Mouse (Mus musculus) stomach, embryonic 14.5 days (tissue): Measurements from ENCODE around the gene Myo3b. TPM values are rescaled to one million over a fixed set of nuclear protein-coding genes. Genes with fewer than 3 reads are reported as not detected.
"Not testable (repeated sequence)": the region's sequence is repeated elsewhere in the genome, so short reads cannot be mapped to it uniquely, and the experiment has no call there.

Experiments
- ATAC-seq: fragments of 200-750 bp; cut with Nextera tagmentation; 2 replicates; pipeline ENCODE4 v1.8.0; 2017; ENCODE audit warnings: low read depth, moderate TSS enrichment; ENCODE audit not compliant: insufficient number of reproducible peaks, insufficient read depth, low FRiP score
- H3K27ac ChIP-seq: fragments of 300-500 bp; sonication (generic); 2 replicates; pipeline ENCODE4 v1.5.1; 2014; ENCODE audit warnings: mild to moderate bottlenecking, low read length, moderate library complexity, mixed read lengths
- H3K27me3 ChIP-seq: fragments of 300-500 bp; sonication (generic); 2 replicates; pipeline ENCODE4 v1.6.1; 2014; ENCODE audit warnings: low read length, control low read depth, mixed read lengths; ENCODE audit not compliant: control insufficient read depth, insufficient read depth
- H3K36me3 ChIP-seq: fragments of 300-500 bp; sonication (generic); 2 replicates; pipeline ENCODE4 v1.6.1; 2014; ENCODE audit warnings: mild to moderate bottlenecking, control low read depth, low read length, moderate library complexity, mixed read lengths; ENCODE audit not compliant: control insufficient read depth, insufficient read depth
- H3K4me1 ChIP-seq: fragments of 300-500 bp; sonication (generic); 2 replicates; pipeline ENCODE4 v1.6.1; 2014; ENCODE audit warnings: low read length, control low read depth, mixed read lengths; ENCODE audit not compliant: control insufficient read depth, insufficient read depth
- H3K4me2 ChIP-seq: fragments of 300-500 bp; sonication (generic); replicated peaks from 2 replicates; pipeline ENCODE4 v1.6.1; 2014; ENCODE audit warnings: low read depth, low read length, control low read depth
- H3K4me3 ChIP-seq: fragments of 300-500 bp; sonication (generic); 2 replicates; pipeline ENCODE4 v1.5.1; 2014; ENCODE audit warnings: low read depth, low read length, control low read depth
- H3K9ac ChIP-seq: fragments of 300-500 bp; sonication (generic); replicated peaks from 2 replicates; pipeline ENCODE4 v1.6.1; 2014; ENCODE audit warnings: low read depth, mild to moderate bottlenecking, control low read depth, low read length, moderate library complexity, mixed read lengths
- H3K9me3 ChIP-seq: fragments of 300-500 bp; sonication (generic); 2 replicates; pipeline ENCODE4 v1.6.1; 2016; ENCODE audit warnings: low read depth, low read length, control low read depth; ENCODE audit not compliant: control insufficient read depth
- whole genome bisulfite sequencing: fragments of 180-500 bp; shearing (Covaris S2); extraction: QIAGEN DNeasy Blood & Tissue Kit; methylation state at CpG from one replicate; pipeline ENCODE4 v1.1.7; 2014; 5-methylcytosine and 5-hydroxymethylcytosine counted together
- polyA plus RNA-seq: library from polyadenylated mRNA; unstranded; fragments of >200 nt; fragmentation: Nextera tagmentation; extraction: Ambion mirVana; gene quantifications from 2 replicates; pipeline ENCODE4 v1.2.1, GENCODE M21; 2014

Gene Myo3b
- polyA plus RNA-seq, 1 experiment from 2014 or later = 0.43 TPM

- Histone ChIP-seq H3K27me3 (no peaks in the 10 kb centered on the region), H3K9me3 (no peaks in the 10 kb centered on the region), H3K27ac (no peak overlapping the region), H3K4me3 (no peak overlapping the region), H3K4me2 (no peak overlapping the region), H3K36me3 (no peaks in the 10 kb centered on the region), H3K4me1 (no peaks in the 10 kb centered on the region), H3K9ac (no peak overlapping the region)
- no peak for ATAC-seq
- WGBS = 83% methylated on average over 22 of the region's 22 CpGs
Observed at GRCm38 (mm10) chr2:70210427-70211332, 171.8 kb downstream of the Myo3b start.

DNA sequence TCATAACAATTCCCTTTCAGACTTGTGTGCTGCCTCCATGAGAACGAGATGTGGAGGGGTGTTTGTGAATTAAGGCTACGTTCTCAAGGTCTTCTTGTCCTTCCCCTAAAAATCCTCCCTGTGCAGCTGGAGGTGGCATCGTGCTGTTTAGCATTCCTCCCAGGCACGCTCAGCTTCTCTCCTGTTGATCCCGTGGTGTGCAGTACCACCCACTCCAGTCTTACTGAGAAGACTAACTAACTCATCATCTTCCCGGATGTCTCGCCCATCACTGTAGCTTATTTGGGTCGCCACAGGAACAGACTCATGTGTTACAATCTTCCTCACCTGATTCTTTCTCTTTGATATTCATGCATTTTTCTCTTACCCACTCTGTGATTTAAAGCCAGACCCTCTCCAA lies 175.5 kb downstream of the Myo3b start:
- ATAC-seq = no peak
- WGBS = 70% methylated on average over 8 of the region's 8 CpGs
- H3K27me3 ChIP-seq = no peaks in the 10 kb centered on the region
- H3K4me2 ChIP-seq = no peak overlapping the region
- H3K36me3 ChIP-seq = no peaks in the 10 kb centered on the region
- no peaks in the 10 kb centered on the region for H3K9me3 ChIP-seq
- H3K4me1 ChIP-seq = no peaks in the 10 kb centered on the region
- H3K27ac ChIP-seq = no peak overlapping the region
- no peak overlapping the region for H3K9ac ChIP-seq
- no peak overlapping the region for H3K4me3 ChIP-seq

DNA sequence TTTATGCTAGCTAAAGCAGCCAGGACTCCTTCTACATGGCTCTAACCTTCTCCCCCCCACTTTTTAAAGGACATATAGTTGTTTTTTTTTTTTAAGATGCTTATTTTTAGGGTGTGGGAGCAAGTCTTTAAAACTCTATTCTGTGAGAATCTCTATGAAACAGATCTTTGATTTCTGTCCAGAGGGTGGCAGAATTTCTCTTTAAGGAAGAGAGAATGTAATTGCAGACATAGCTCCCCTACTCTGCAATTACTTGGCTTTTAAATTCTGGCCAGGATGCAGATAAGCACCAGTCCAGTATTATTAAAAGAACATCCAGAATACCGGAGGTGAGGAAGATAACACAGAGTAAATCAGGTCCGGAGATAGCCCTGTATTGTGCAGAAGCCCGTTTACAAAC lies 178.9 kb downstream of the Myo3b start:
- Histone ChIP-seq H3K4me2 (no peak overlapping the region), H3K4me1 (no peaks in the 10 kb centered on the region), H3K4me3 (no peak overlapping the region), H3K27ac (no peak overlapping the region), H3K27me3 (no peaks in the 10 kb centered on the region), H3K36me3 (no peaks in the 10 kb centered on the region), H3K9me3 (no peaks in the 10 kb centered on the region), H3K9ac (no peak overlapping the region)
- no peak for ATAC-seq
- 84% methylated on average over 3 of the region's 3 CpGs for WGBS

- 68% methylated on average over 8 of the region's 8 CpGs for WGBS
- Histone ChIP-seq H3K9ac (no peak overlapping the region), H3K4me2 (no peak overlapping the region), H3K36me3 (no peaks in the 10 kb centered on the region), H3K9me3 (no peaks in the 10 kb centered on the region), H3K4me1 (no peaks in the 10 kb centered on the region), H3K27me3 (no peaks in the 10 kb centered on the region), H3K4me3 (no peak overlapping the region), H3K27ac (no peak overlapping the region)
- no peak for ATAC-seq
Observed at GRCm38 (mm10) chr2:70218469-70218868, 179.5 kb downstream of the Myo3b start.

DNA sequence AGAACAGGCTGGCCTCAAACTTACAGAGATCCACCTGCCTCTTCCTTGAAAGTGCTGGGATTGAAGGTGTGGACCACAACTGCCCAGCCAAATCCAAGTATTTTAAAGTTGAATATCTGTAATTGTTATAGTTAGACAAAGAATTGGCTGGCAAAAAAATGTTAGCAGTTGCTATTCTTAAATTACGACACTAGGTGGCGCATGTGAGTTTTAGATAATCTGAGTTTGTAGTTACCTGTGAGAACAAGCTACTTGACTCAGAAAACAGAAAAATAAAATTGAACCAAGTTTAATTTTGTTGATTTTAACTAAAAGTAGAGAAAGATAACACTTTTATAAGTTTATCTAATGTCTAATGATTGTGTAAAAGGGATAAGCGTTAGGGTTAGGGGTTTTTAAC lies 187.8 kb downstream of the Myo3b start:
- no peaks in the 10 kb centered on the region for H3K27me3 ChIP-seq
- no peak overlapping the region for H3K27ac ChIP-seq
- H3K4me3 ChIP-seq = no peak overlapping the region
- no peaks in the 10 kb centered on the region for H3K9me3 ChIP-seq
- no peaks in the 10 kb centered on the region for H3K36me3 ChIP-seq
- 9% methylated on average over 3 of the region's 3 CpGs for WGBS
- H3K4me2 ChIP-seq = no peak overlapping the region
- ATAC-seq = no peak
- H3K9ac ChIP-seq = no peak overlapping the region
- no peaks in the 10 kb centered on the region for H3K4me1 ChIP-seq

DNA sequence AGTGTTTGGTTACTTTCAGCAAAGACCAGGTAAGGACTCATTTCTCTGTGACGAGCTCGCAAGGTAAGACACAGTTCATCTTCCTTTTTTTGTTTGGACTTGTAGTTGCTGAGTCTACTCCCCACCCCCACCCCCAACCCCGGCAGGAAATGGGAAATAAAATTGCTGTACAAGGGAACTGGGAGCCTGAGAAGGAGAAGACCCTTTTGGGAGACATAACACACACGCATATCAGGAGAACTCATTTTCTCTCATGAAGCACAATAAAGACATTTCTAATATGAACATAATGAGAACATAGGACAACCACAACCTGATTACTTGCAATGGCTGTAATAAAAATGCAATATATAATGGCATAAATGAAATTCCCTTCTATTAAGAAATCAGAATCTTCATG lies 195.5 kb downstream of the Myo3b start:
- ATAC-seq, H3K9ac ChIP-seq, H3K4me1 ChIP-seq, H3K27me3 ChIP-seq, H3K27ac ChIP-seq, H3K9me3 ChIP-seq, H3K4me2 ChIP-seq, H3K4me3 ChIP-seq, H3K36me3 ChIP-seq: not testable (repeated sequence)
- WGBS = 40% methylated on average over 3 of the region's 4 CpGs

GRCm38 (mm10) chr2:70245981-70246380 lies 207.1 kb downstream of the Myo3b start:
- 38% methylated on average over 4 of the region's 4 CpGs for WGBS
- no peaks in the 10 kb centered on the region for H3K4me1 ChIP-seq
- no peak for ATAC-seq

GRCm38 (mm10) chr2:70248616-70249015 lies 209.7 kb downstream of the Myo3b start:
- H3K4me1 ChIP-seq = no peaks in the 10 kb centered on the region
- WGBS = 81% methylated on average over 7 of the region's 7 CpGs
- no peaks in the 10 kb centered on the region for H3K9me3 ChIP-seq
- no peak overlapping the region for H3K27ac ChIP-seq
- ATAC-seq = no peak
- H3K4me3 ChIP-seq = no peak overlapping the region
- H3K9ac ChIP-seq = no peak overlapping the region
- no peaks in the 10 kb centered on the region for H3K27me3 ChIP-seq
- no peak overlapping the region for H3K4me2 ChIP-seq
- H3K36me3 ChIP-seq = no peaks in the 10 kb centered on the region

More at GRCm38 (mm10) chr2:70245981-70246380, 207.1 kb downstream of the Myo3b start:
- Histone ChIP-seq H3K36me3 (no peaks in the 10 kb centered on the region), H3K4me2 (no peak overlapping the region), H3K9ac (no peak overlapping the region), H3K27me3 (no peaks in the 10 kb centered on the region), H3K9me3 (no peaks in the 10 kb centered on the region), H3K4me3 (no peak overlapping the region), H3K27ac (no peak overlapping the region)

GRCm38 (mm10) chr2:70249872-70250271 lies 210.9 kb downstream of the Myo3b start:
- Histone ChIP-seq H3K4me3 (no peak overlapping the region), H3K9ac (no peak overlapping the region), H3K27me3 (no peaks in the 10 kb centered on the region), H3K27ac (no peak overlapping the region), H3K4me1 (no peaks in the 10 kb centered on the region), H3K4me2 (no peak overlapping the region), H3K9me3 (no peaks in the 10 kb centered on the region), H3K36me3 (no peaks in the 10 kb centered on the region)
- WGBS = 31% methylated on average over 4 of the region's 4 CpGs
- ATAC-seq = no peak
